ENCODE assay signal across 25 mouse cellular contexts in the genomic region with DNA sequence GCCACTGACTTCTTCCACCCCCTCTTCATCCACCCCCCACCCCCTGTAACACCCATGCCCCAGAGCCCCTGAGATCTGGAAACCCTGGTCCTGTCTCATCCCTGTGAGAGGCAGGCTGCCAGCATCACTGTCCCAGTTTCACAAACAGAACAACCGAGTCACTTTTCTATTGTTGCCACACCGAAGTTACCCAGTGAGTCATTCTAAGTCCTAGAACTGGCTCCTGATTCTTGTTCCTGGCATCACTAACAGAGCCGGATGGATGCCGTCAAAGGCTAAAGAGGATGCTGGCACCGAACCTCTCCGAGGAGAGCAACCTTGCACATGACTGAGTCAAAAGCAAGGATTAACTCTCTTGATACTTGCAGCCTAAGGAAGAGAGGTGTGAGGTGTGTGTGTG. TPM values are rescaled to one million over a fixed set of nuclear protein-coding genes. Genes with fewer than 3 reads are reported as not detected.
A peak's percentile ranks its signal among the peaks of the same experiment; 100 is the strongest.
DNase-seq lines count a peak whose midpoint lies in the region; ATAC-seq and TF ChIP-seq lines count a peak whose summit lies in the region.
"Had no signal": no experiment of that assay in that cellular context is flagged by ENCODE, and none has a peak within 500 bp of the region (broad histone marks: within the 10 kb centered on the region; RNA-seq: fewer than 3 reads in every experiment).

No protein-coding gene starts in this region.

- H3K9ac ChIP-seq in forebrain, embryonic 11.5 days (ENCODE audit: low read length) = no peak overlapping the region
- H3K9ac ChIP-seq: heart, embryonic 13.5 days; midbrain, embryonic 12.5 days; neural tube, embryonic 13.5 days; stomach, embryonic 15.5 days had no signal

- 90% methylated on average over 6 of the region's 6 CpGs for WGBS in forebrain, embryonic 11.5 days
- 92% methylated on average over 6 of the region's 6 CpGs for WGBS in forebrain, embryonic 10.5 days

- H3K4me2 ChIP-seq in forebrain, embryonic 11.5 days (ENCODE audit: low read depth, low read length, severe bottlenecking) = no peak overlapping the region
- H3K4me2 ChIP-seq: heart, embryonic 13.5 days; midbrain, embryonic 12.5 days; neural tube, embryonic 13.5 days; stomach, embryonic 15.5 days had no signal

- ATAC-seq in forebrain, embryonic 11.5 days (replicated peaks; ENCODE audit: low FRiP score) = no peak
- ATAC-seq: hindbrain, postnatal 0 days had no signal

- no peak for TF ChIP-seq CTCF in layer of hippocampus, adult 2 months (conservative IDR thresholded peaks at IDR 0.05)

- H3K36me3 ChIP-seq in forebrain, embryonic 11.5 days (ENCODE audit: control insufficient read depth, insufficient read depth, low read length) = no peaks in the 10 kb centered on the region
- H3K36me3 ChIP-seq in forebrain, embryonic 10.5 days (replicated peaks) = no peaks in the 10 kb centered on the region
- H3K36me3 ChIP-seq: embryonic facial prominence, embryonic 10.5 days; heart, embryonic 13.5 days; midbrain, embryonic 12.5 days; neural tube, embryonic 13.5 days; stomach, embryonic 15.5 days had no signal

- no peaks in the 10 kb centered on the region for H3K27me3 ChIP-seq in forebrain, embryonic 11.5 days (ENCODE audit: control insufficient read depth, insufficient read depth, low read length)
- no peaks in the 10 kb centered on the region for H3K27me3 ChIP-seq in forebrain, embryonic 10.5 days (ENCODE audit: poor library complexity, severe bottlenecking)
- H3K27me3 ChIP-seq: heart, embryonic 13.5 days; midbrain, embryonic 12.5 days; neural tube, embryonic 13.5 days; stomach, embryonic 15.5 days had no signal

- DNase-seq in forebrain, embryonic 11.5 days (ENCODE audit: low spot score) = peak; percentile 33
- DNase-seq in forebrain, embryonic 10.5 days (ENCODE audit: extremely low spot score, low spot score) = no peak
- DNase-seq in layer of hippocampus, adult 9-11 months = peak; percentile 36
- DNase-seq in layer of hippocampus, adult 2 months (ENCODE audit: low spot score in 2 of 2) = no peak
- peak; percentile 73 for DNase-seq in 3T3-L1 (ENCODE audit: low read depth, low spot score)
- DNase-seq in fat pad, adult 2 months (ENCODE audit: extremely low read depth, low read depth, low spot score) = peak; percentile 30
- no peak for DNase-seq in kidney, adult 9 months
- no peak for DNase-seq in kidney, postnatal 4 days
- DNase-seq: cerebellum, adult 11-12 months; kidney, adult 2 months; lung, postnatal 4 days; thymus, adult 2 months had no signal

- no peak overlapping the region for H3K27ac ChIP-seq in forebrain, embryonic 11.5 days (ENCODE audit: low read depth, low read length)
- no peak overlapping the region for H3K27ac ChIP-seq in forebrain, embryonic 10.5 days
- no peak overlapping the region for H3K27ac ChIP-seq in layer of hippocampus, adult 2 months
- H3K27ac ChIP-seq: embryonic facial prominence, embryonic 10.5 days; heart, embryonic 13.5 days; hindbrain, postnatal 0 days; midbrain, embryonic 12.5 days; neural tube, embryonic 13.5 days; stomach, embryonic 15.5 days had no signal

- H3K4me1 ChIP-seq in forebrain, embryonic 11.5 days (replicated peaks; ENCODE audit: control insufficient read depth, insufficient read depth, low read length) = no peaks in the 10 kb centered on the region
- H3K4me1 ChIP-seq in forebrain, embryonic 10.5 days = peaks cover 33% of the 10 kb centered on the region
- H3K4me1 ChIP-seq: midbrain, embryonic 12.5 days; neural tube, embryonic 13.5 days had no signal

- no peak overlapping the region for H3K4me3 ChIP-seq in forebrain, embryonic 11.5 days (ENCODE audit: low read depth, low read length)
- H3K4me3 ChIP-seq in forebrain, embryonic 10.5 days = no peak overlapping the region
- no peak overlapping the region for H3K4me3 ChIP-seq in layer of hippocampus, adult 2 months
- H3K4me3 ChIP-seq: embryonic facial prominence, embryonic 10.5 days; heart, embryonic 13.5 days; midbrain, embryonic 12.5 days; neural tube, embryonic 13.5 days; stomach, embryonic 15.5 days had no signal

- no peaks in the 10 kb centered on the region for H3K9me3 ChIP-seq in forebrain, embryonic 11.5 days (ENCODE audit: control insufficient read depth, low read length)
- no peaks in the 10 kb centered on the region for H3K9me3 ChIP-seq in forebrain, embryonic 10.5 days
- H3K9me3 ChIP-seq: embryonic facial prominence, embryonic 10.5 days; heart, embryonic 13.5 days; midbrain, embryonic 12.5 days; neural tube, embryonic 13.5 days; stomach, embryonic 15.5 days had no signal

RNA-seq across cellular contexts. Expression of a gene that starts 31.6 kb away (rescaled TPM):
- polyA plus RNA-seq in forebrain, embryonic 11.5 days (2014; fragmentation: Nextera tagmentation; extraction: Ambion mirVana) = not detected in 2 replicates
- not detected in 2 replicates for polyA plus RNA-seq in forebrain, embryonic 10.5 days (2016; fragmentation: Nextera tagmentation; extraction: Ambion mirVana)
- total RNA-seq in layer of hippocampus, adult 2 months (2021) = not detected
- total RNA-seq: hematopoietic stem cell, adult 5-6 weeks; hindbrain, postnatal 0 days; layer of hippocampus, adult 18-20 months; left cerebral cortex, postnatal 10 days had no signal
- polyA plus RNA-seq: embryonic facial prominence, embryonic 10.5 days; gonadal fat pad, adult 2 months; heart, embryonic 13.5 days; hindbrain, postnatal 0 days; kidney, adult 2 months; limb, embryonic 14.5 days; liver, embryonic 16.5 days; midbrain, embryonic 12.5 days; neural tube, embryonic 13.5 days; spleen, adult 2 months; thymus, adult 2 months had no signal

Comparison
In these comparisons a context has a peak if more than half of its experiments do, and no peak if none do; other contexts are left out.
1. DNase-seq: peak in forebrain, embryonic 11.5 days (single experiment), layer of hippocampus, adult 9-11 months (single experiment), 3T3-L1 (single experiment) and fat pad, adult 2 months (single experiment); none in forebrain, embryonic 10.5 days (single experiment), layer of hippocampus, adult 2 months (0 of 2), kidney, adult 9 months (single experiment) and kidney, postnatal 4 days (0 of 2).